Mouse (Mus musculus) embryonic facial prominence, embryonic 14.5 days (tissue): ENCODE data around the gene Supt16. TPM values are rescaled to one million over a fixed set of nuclear protein-coding genes. Genes with fewer than 3 reads are reported as not detected.

Experiments used
- ATAC-seq: fragments of 200-750 bp; cut with Nextera tagmentation; 2 replicates; pipeline ENCODE4 v1.8.0; 2017; ENCODE audit warnings: low read depth, moderate number of reproducible peaks, moderate TSS enrichment
- DNase-seq: peaks from one replicate; pipeline ENCODE4 v3.0.0-alpha.2; 2015; ENCODE audit warnings: low spot score
- H3K27ac ChIP-seq: fragments of 300-500 bp; sonication (generic); replicated peaks from 2 replicates; pipeline ENCODE4 v1.5.1; 2014; ENCODE audit warnings: low read depth, mild to moderate bottlenecking, low read length, moderate library complexity
- H3K27me3 ChIP-seq: fragments of 300-500 bp; sonication (generic); replicated peaks from 2 replicates; pipeline ENCODE4 v1.6.1; 2014; ENCODE audit warnings: low read length; ENCODE audit not compliant: control insufficient read depth, insufficient read depth
- H3K36me3 ChIP-seq: fragments of 300-500 bp; sonication (generic); 2 replicates; pipeline ENCODE4 v1.6.1; 2014; ENCODE audit warnings: low read length, mixed read lengths; ENCODE audit not compliant: control insufficient read depth, insufficient read depth
- H3K4me1 ChIP-seq: fragments of 300-500 bp; sonication (generic); 2 replicates; pipeline ENCODE4 v1.6.1; 2014; ENCODE audit warnings: antibody characterized with exemption, low read length; ENCODE audit not compliant: control insufficient read depth, insufficient read depth
- H3K4me2 ChIP-seq: fragments of 300-500 bp; sonication (generic); 2 replicates; pipeline ENCODE4 v1.6.1; 2014; ENCODE audit warnings: low read depth, mild to moderate bottlenecking, low read length, moderate library complexity, mixed read lengths
- H3K4me3 ChIP-seq: fragments of 300-500 bp; sonication (generic); 2 replicates; pipeline ENCODE4 v1.5.1; 2014; ENCODE audit warnings: low read depth, mild to moderate bottlenecking, low read length
- H3K9ac ChIP-seq: fragments of 300-500 bp; sonication (generic); 2 replicates; pipeline ENCODE4 v1.6.1; 2014; ENCODE audit warnings: low read depth, mild to moderate bottlenecking, low read length, moderate library complexity, mixed read lengths
- H3K9me3 ChIP-seq: fragments of 300-500 bp; sonication (generic); 2 replicates; pipeline ENCODE4 v1.6.1; 2016; ENCODE audit warnings: low read length; ENCODE audit not compliant: control insufficient read depth
- WGBS: fragments of 180-500 bp; shearing (Covaris S2); extraction: QIAGEN DNeasy Blood & Tissue Kit; methylation state at CpG from one replicate; pipeline ENCODE4 v1.1.7; 2014; 5-methylcytosine and 5-hydroxymethylcytosine counted together
- polyA plus RNA-seq: library from polyadenylated mRNA; unstranded; fragments of >200 nt; fragmentation: Nextera tagmentation; extraction: Ambion mirVana; gene quantifications from 2 replicates; pipeline ENCODE4 v1.2.1, GENCODE M21; 2014

Supt16 gene
- polyA plus RNA-seq, 1 experiment from 2014 or later: 48.7 TPM

GRCm38 (mm10) chr14:52217261-52217660 lies 20.0 kb upstream of the Supt16 start:
- ATAC-seq: no peak

GRCm38 (mm10) chr14:52199412-52199811 lies 2.2 kb upstream of the Supt16 start:
- H3K9me3 ChIP-seq: no peaks in the 10 kb centered on the region
- H3K27ac ChIP-seq: no peak overlapping the region
- DNase-seq (no peak), ATAC-seq (no peak)
- no peak overlapping the region for H3K9ac ChIP-seq
- no peak overlapping the region for H3K4me3 ChIP-seq
- H3K36me3 ChIP-seq: peaks cover 56% of the 10 kb centered on the region
- no peak overlapping the region for H3K4me2 ChIP-seq
- no peaks in the 10 kb centered on the region for H3K27me3 ChIP-seq
- 0 out of 2 replicates have a peak, but pooled peaks cover 5% of the 10 kb centered on the region for H3K4me1 ChIP-seq
- WGBS: 90% methylated on average over 4 of the region's 4 CpGs

More at GRCm38 (mm10) chr14:52217261-52217660, 20.0 kb upstream of the Supt16 start:
- no peak for DNase-seq
- Histone ChIP-seq H3K4me1 (no peaks in the 10 kb centered on the region), H3K36me3 (peaks cover 92% of the 10 kb centered on the region), H3K4me2 (no peak overlapping the region), H3K27me3 (no peaks in the 10 kb centered on the region), H3K4me3 (no peak overlapping the region), H3K9me3 (no peaks in the 10 kb centered on the region), H3K27ac (no peak overlapping the region), H3K9ac (no peak overlapping the region)
- 94% methylated on average over 5 of the region's 5 CpGs for WGBS

GRCm38 (mm10) chr14:52198141-52198540 lies 925 bp upstream of the Supt16 start:
- H3K27ac ChIP-seq: peak overlapping the region; percentile 99
- H3K4me1 ChIP-seq: 0 out of 2 replicates have a peak, but pooled peaks cover 5% of the 10 kb centered on the region
- H3K27me3 ChIP-seq: no peaks in the 10 kb centered on the region
- H3K9ac ChIP-seq: peak overlapping the region; percentile 98
- no peaks in the 10 kb centered on the region for H3K9me3 ChIP-seq
- peak overlapping the region; percentile 80 for H3K4me2 ChIP-seq
- ATAC-seq: no peak
- peak; percentile 8 for DNase-seq
- WGBS: 8% methylated on average over 3 of the region's 3 CpGs
- peak overlapping the region; percentile 99 for H3K4me3 ChIP-seq
- H3K36me3 ChIP-seq: peaks cover 52% of the 10 kb centered on the region

- under 1% methylated on average over 37 of the region's 59 CpGs for WGBS
- Histone ChIP-seq H3K36me3 (peaks cover 44% of the 10 kb centered on the region), H3K9ac (peak overlapping the region; percentile 98), H3K4me2 (peak overlapping the region; percentile 80), H3K4me1 (0 out of 2 replicates have a peak, but pooled peaks cover 5% of the 10 kb centered on the region), H3K4me3 (peak overlapping the region; percentile 99), H3K27ac (peak overlapping the region; percentile 99), H3K27me3 (no peaks in the 10 kb centered on the region), H3K9me3 (no peaks in the 10 kb centered on the region)
- DNase-seq (peak; percentile 24), ATAC-seq (peak; percentile 24)
Observed at GRCm38 (mm10) chr14:52196230-52197155, 723 bp downstream of the Supt16 start.

GRCm38 (mm10) chr14:52195691-52196090 lies 1.5 kb downstream of the Supt16 start:
- peak overlapping the region; percentile 98 for H3K9ac ChIP-seq
- DNase-seq: peak; percentile 28
- 10% methylated on average over 3 of the region's 3 CpGs for WGBS

GRCm38 (mm10) chr14:52190740-52191359 lies 6.4 kb downstream of the Supt16 start:
- H3K27ac ChIP-seq: no peak overlapping the region
- no peak overlapping the region for H3K9ac ChIP-seq
- no peaks in the 10 kb centered on the region for H3K9me3 ChIP-seq
- ATAC-seq: no peak
- DNase-seq: peak; percentile 20
- H3K36me3 ChIP-seq: peaks cover 19% of the 10 kb centered on the region; the same call in 1 of the 2 replicates
- H3K4me3 ChIP-seq: no peak overlapping the region
- H3K4me2 ChIP-seq: no peak overlapping the region
- no peaks in the 10 kb centered on the region for H3K27me3 ChIP-seq
- H3K4me1 ChIP-seq: 0 out of 2 replicates have a peak, but pooled peaks cover 1% of the 10 kb centered on the region

More at GRCm38 (mm10) chr14:52195691-52196090, 1.5 kb downstream of the Supt16 start:
- ATAC-seq: no peak
- H3K4me1 ChIP-seq: 0 out of 2 replicates have a peak, but pooled peaks cover 5% of the 10 kb centered on the region
- H3K4me2 ChIP-seq: peak overlapping the region; percentile 80
- peak overlapping the region; percentile 99 for H3K4me3 ChIP-seq
- peaks cover 37% of the 10 kb centered on the region for H3K36me3 ChIP-seq
- no peak overlapping the region for H3K27ac ChIP-seq
- no peaks in the 10 kb centered on the region for H3K27me3 ChIP-seq
- no peaks in the 10 kb centered on the region for H3K9me3 ChIP-seq

GRCm38 (mm10) chr14:52189519-52189918 lies 7.7 kb downstream of the Supt16 start:
- ATAC-seq: no peak
- no peaks in the 10 kb centered on the region for H3K4me1 ChIP-seq
- WGBS: 76% methylated on average over 2 of the region's 2 CpGs
- peak; percentile 6 for DNase-seq
- no peak overlapping the region for H3K9ac ChIP-seq
- H3K4me2 ChIP-seq: no peak overlapping the region
- no peaks in the 10 kb centered on the region for H3K9me3 ChIP-seq
- H3K36me3 ChIP-seq: peaks cover 19% of the 10 kb centered on the region; the same call in 1 of the 2 replicates
- H3K4me3 ChIP-seq: no peak overlapping the region
- H3K27ac ChIP-seq: no peak overlapping the region
- no peaks in the 10 kb centered on the region for H3K27me3 ChIP-seq

- no peak overlapping the region for H3K27ac ChIP-seq
Observed at GRCm38 (mm10) chr14:52188788-52189187, 8.4 kb downstream of the Supt16 start.

More at GRCm38 (mm10) chr14:52188788-52189187, 8.4 kb downstream of the Supt16 start:
- no peak for DNase-seq
- Histone ChIP-seq H3K4me2 (no peak overlapping the region), H3K9ac (no peak overlapping the region), H3K36me3 (peaks cover 18% of the 10 kb centered on the region; the same call in 1 of the 2 replicates), H3K4me3 (no peak overlapping the region), H3K4me1 (no peaks in the 10 kb centered on the region), H3K27me3 (no peaks in the 10 kb centered on the region), H3K9me3 (no peaks in the 10 kb centered on the region)
- 77% methylated on average over 1 of the region's 1 CpGs for WGBS
- ATAC-seq: no peak
